Mouse (Mus musculus): ENCODE measurements around the gene Urm1. TPM values are rescaled to one million over a fixed set of nuclear protein-coding genes. Genes with fewer than 3 reads are reported as not detected.
"Not testable (repeated sequence)": the region's sequence is repeated elsewhere in the genome, so short reads cannot be mapped to it uniquely, and the experiment has no call there.

Gene Urm1
- polyA plus RNA-seq, 3 experiments from 2014 or later, result 18.3 to 22.8 (median 22.5) TPM

GRCm38 (mm10) chr2:29868949-29869645, 49.2 kb downstream of the Urm1 start, which contains the start of gene Cercam:
Cercam (plus strand) TSS chr2:29869164.
- peak; percentile 94 for ATAC-seq

GRCm38 (mm10) chr2:29869646-29870451, 50.0 kb downstream of the Urm1 start:
- no peak for ATAC-seq

- no peak for ATAC-seq
These were observed 52.9 kb downstream of the Urm1 start for GRCm38 (mm10) chr2:29872581-29873295.

- no peak for ATAC-seq
These were observed 53.9 kb downstream of the Urm1 start for GRCm38 (mm10) chr2:29873801-29874200.

- no peak for ATAC-seq
These were observed 58.2 kb downstream of the Urm1 start for GRCm38 (mm10) chr2:29878061-29878460.

GRCm38 (mm10) chr2:29879191-29879590, 59.3 kb downstream of the Urm1 start:
- ATAC-seq, result no peak

- no peak for ATAC-seq
These were observed 60.3 kb downstream of the Urm1 start for GRCm38 (mm10) chr2:29879964-29880830.

GRCm38 (mm10) chr2:29886659-29887292, 66.9 kb downstream of the Urm1 start:
- ATAC-seq, result not testable (repeated sequence)

- peak; percentile 94 for ATAC-seq
These were observed 69.4 kb downstream of the Urm1 start, which contains the start of gene Odf2 for GRCm38 (mm10) chr2:29889066-29889944. Odf2 (plus strand) TSS chr2:29889221.

- peak; percentile 19 for ATAC-seq
These were observed 70.3 kb downstream of the Urm1 start for GRCm38 (mm10) chr2:29889991-29890833.

GRCm38 (mm10) chr2:29891773-29892172, 71.9 kb downstream of the Urm1 start:
- ATAC-seq, result no peak

Other genes with a start within 250 kb of the Urm1 start
- 10 to 100 TPM; 26.4 to 37.9 (median 29.7) TPM for gene Rapgef1, start 200.4 kb upstream of the Urm1 start, polyA plus RNA-seq (2017; shearing (Covaris generic))
- gene Gm13420, start 68.4 kb upstream of the Urm1 start, polyA plus RNA-seq (2017; shearing (Covaris generic)), result not detected
- gene Gm13547, start 60.8 kb upstream of the Urm1 start, polyA plus RNA-seq (2017; shearing (Covaris generic)), result not detected
- 1 to 10 TPM; 4.6 to 9.7 (median 7.0) TPM for gene Coq4, start 32.6 kb upstream of the Urm1 start, polyA plus RNA-seq (2017; shearing (Covaris generic))
- 10 to 100 TPM; 21.5 to 28.8 (median 24.7) TPM for gene Trub2, start 31.6 kb upstream of the Urm1 start, polyA plus RNA-seq (2017; shearing (Covaris generic))
- 1 to 10 TPM; 1.2 to 3.7 (median 2.3) TPM for gene Slc27a4, start 17.4 kb upstream of the Urm1 start, polyA plus RNA-seq (2017; shearing (Covaris generic))
- 1 to 10 TPM in 1 of 3 experiments, under 1 TPM in 2; 0.46 to 3.9 (median 0.59) TPM for gene Cercam, start 49.1 kb downstream of the Urm1 start, polyA plus RNA-seq (2017; shearing (Covaris generic))
- gene Odf2, start 69.1 kb downstream of the Urm1 start, polyA plus RNA-seq (2017; shearing (Covaris generic)), result 10 to 100 TPM; 47.8 to 56.0 (median 52.8) TPM
- gene Gle1, start 115.4 kb downstream of the Urm1 start, polyA plus RNA-seq (2017; shearing (Covaris generic)), result 10 to 100 TPM; 43.0 to 70.2 (median 66.3) TPM
- 10 to 100 TPM; 69.9 to 81.0 (median 75.6) TPM for gene Sptan1, start 145.5 kb downstream of the Urm1 start, polyA plus RNA-seq (2017; shearing (Covaris generic))
- gene Wdr34, start 228.8 kb downstream of the Urm1 start, polyA plus RNA-seq (2017; shearing (Covaris generic)), result 1 to 10 TPM in 2 of 3 experiments, under 1 TPM in 1; 0.59 to 2.1 (median 1.1) TPM
- gene Set, start 237.3 kb downstream of the Urm1 start, polyA plus RNA-seq (2017; shearing (Covaris generic)), result 100 to 1,000 TPM; 374 to 393 (median 380) TPM